Mouse (Mus musculus) ES-E14 (cell line): ENCODE results near the gene 4931422A03Rik.

ENCODE experiments used
- CHD2 ChIP-seq: IDR thresholded peaks from 2 replicates; pipeline ENCODE4 v1.6.1; 2014; ENCODE audit warnings: mild to moderate bottlenecking, low read depth, low read length, inconsistent platforms
- HCFC1 ChIP-seq: IDR thresholded peaks from 2 replicates; pipeline ENCODE4 v1.6.1; 2012; ENCODE audit warnings: low read length, inconsistent platforms, borderline replicate concordance; ENCODE audit not compliant: insufficient read depth
- ZNF384 ChIP-seq: IDR thresholded peaks from 2 replicates; pipeline ENCODE4 v1.6.1; 2012; ENCODE audit warnings: low read depth, low read length, inconsistent platforms

DNA sequence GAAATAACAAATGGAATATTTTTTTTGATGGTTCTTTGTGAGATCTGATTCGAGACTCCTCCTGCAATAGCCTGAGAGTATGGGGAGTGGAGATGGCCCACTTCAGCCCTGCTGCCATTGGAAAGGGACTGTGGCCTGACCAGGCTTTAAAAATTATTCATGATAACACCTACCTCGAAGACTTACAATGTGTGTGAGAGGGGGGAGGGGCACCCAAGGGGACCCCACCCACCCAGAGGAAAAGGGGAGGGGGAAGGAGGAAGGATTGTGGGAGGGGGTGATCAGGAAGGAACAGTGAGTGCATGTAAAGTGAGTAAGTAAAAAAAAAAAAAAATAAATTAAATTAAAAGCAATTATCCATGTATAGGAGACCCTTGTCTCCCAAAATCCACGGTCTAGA, 69.5 kb downstream of the 4931422A03Rik start:
- no peak for TF ChIP-seq HCFC1
- no peak for TF ChIP-seq ZNF384
- TF ChIP-seq CHD2, result no peak
